Mouse (Mus musculus) heart, embryonic 12.5 days (tissue): Measurements from ENCODE around the gene Ktn1. TPM values are rescaled to one million over a fixed set of nuclear protein-coding genes. Genes with fewer than 3 reads are reported as not detected.
A peak's percentile ranks its signal among the peaks of the same experiment; 100 is the strongest.

Experiments used
- ATAC-seq: fragments of 200-750 bp; cut with Nextera tagmentation; 2 replicates; pipeline ENCODE4 v1.8.0; 2017; ENCODE audit warnings: moderate TSS enrichment, moderate library complexity; ENCODE audit not compliant: insufficient number of reproducible peaks, low FRiP score
- H3K27ac ChIP-seq: fragments of 300-500 bp; sonication (generic); 2 replicates; pipeline ENCODE4 v1.5.1; 2016; ENCODE audit warnings: mild to moderate bottlenecking, moderate library complexity; ENCODE audit not compliant: poor library complexity, severe bottlenecking
- H3K27me3 ChIP-seq: fragments of 300-500 bp; sonication (generic); replicated peaks from 2 replicates; pipeline ENCODE4 v1.6.1; 2016; ENCODE audit warnings: mild to moderate bottlenecking, moderate library complexity
- H3K36me3 ChIP-seq: fragments of 300-500 bp; sonication (generic); 2 replicates; pipeline ENCODE4 v1.6.1; 2016; ENCODE audit warnings: mild to moderate bottlenecking, moderate library complexity
- H3K4me1 ChIP-seq: fragments of 300-500 bp; sonication (generic); replicated peaks from 2 replicates; pipeline ENCODE4 v1.6.1; 2016; ENCODE audit warnings: mild to moderate bottlenecking
- H3K4me2 ChIP-seq: fragments of 300-500 bp; sonication (generic); 2 replicates; pipeline ENCODE4 v1.6.1; 2016; ENCODE audit warnings: mild to moderate bottlenecking, moderate library complexity
- H3K4me3 ChIP-seq: fragments of 300-500 bp; sonication (generic); 2 replicates; pipeline ENCODE4 v1.5.1; 2016; ENCODE audit warnings: mild to moderate bottlenecking
- H3K9ac ChIP-seq: fragments of 300-500 bp; sonication (generic); 2 replicates; pipeline ENCODE4 v1.6.1; 2016; ENCODE audit warnings: mild to moderate bottlenecking, moderate library complexity
- H3K9me3 ChIP-seq: fragments of 300-500 bp; sonication (generic); replicated peaks from 2 replicates; pipeline ENCODE4 v1.6.1; 2016; ENCODE audit warnings: mild to moderate bottlenecking, moderate library complexity
- WGBS: fragments of 180-500 bp; shearing (Covaris S2); methylation state at CpG from one replicate; pipeline ENCODE4 v1.1.7; 2016; 5-methylcytosine and 5-hydroxymethylcytosine counted together
- polyA plus RNA-seq: library from polyadenylated mRNA; unstranded; fragments of >200 nt; fragmentation: Nextera tagmentation; extraction: Ambion mirVana; gene quantifications from 2 replicates; pipeline ENCODE4 v1.2.1, GENCODE M21; 2016

The Ktn1 gene
- polyA plus RNA-seq, 1 experiment from 2014 or later: 93.5 TPM

GRCm38 (mm10) chr14:47735354-47735753 is 87.1 kb downstream of the Ktn1 start:
- WGBS: 89% methylated on average over 12 of the region's 12 CpGs
- no peak for ATAC-seq
- Histone ChIP-seq H3K27me3 (no peaks in the 10 kb centered on the region), H3K36me3 (peaks cover 76% of the 10 kb centered on the region), H3K27ac (no peak overlapping the region), H3K4me3 (no peak overlapping the region), H3K9me3 (no peaks in the 10 kb centered on the region), H3K9ac (no peak overlapping the region), H3K4me2 (no peak overlapping the region), H3K4me1 (no peaks in the 10 kb centered on the region)

- Histone ChIP-seq H3K9ac (no peak overlapping the region), H3K9me3 (no peaks in the 10 kb centered on the region), H3K4me1 (no peaks in the 10 kb centered on the region), H3K4me3 (no peak overlapping the region), H3K27me3 (no peaks in the 10 kb centered on the region), H3K4me2 (no peak overlapping the region), H3K36me3 (peaks cover 76% of the 10 kb centered on the region), H3K27ac (no peak overlapping the region)
- WGBS: 92% methylated on average over 8 of the region's 8 CpGs
- ATAC-seq: no peak
Measured at GRCm38 (mm10) chr14:47736471-47736870, 88.2 kb downstream of the Ktn1 start.

GRCm38 (mm10) chr14:47740316-47740996 is 92.2 kb downstream of the Ktn1 start:
- 78% methylated on average over 5 of the region's 5 CpGs for WGBS
- H3K36me3 ChIP-seq: peaks cover 46% of the 10 kb centered on the region

GRCm38 (mm10) chr14:47741046-47741445 is 92.8 kb downstream of the Ktn1 start:
- H3K27me3 ChIP-seq: no peaks in the 10 kb centered on the region
- ATAC-seq: no peak
- H3K9me3 ChIP-seq: no peaks in the 10 kb centered on the region
- no peak overlapping the region for H3K4me2 ChIP-seq
- peaks cover 5% of the 10 kb centered on the region; the same call in 1 of the 2 replicates for H3K4me1 ChIP-seq
- H3K9ac ChIP-seq: no peak overlapping the region
- no peak overlapping the region for H3K27ac ChIP-seq
- WGBS: 90% methylated on average over 2 of the region's 2 CpGs
- H3K4me3 ChIP-seq: no peak overlapping the region
- H3K36me3 ChIP-seq: peaks cover 41% of the 10 kb centered on the region

More at GRCm38 (mm10) chr14:47740316-47740996, 92.2 kb downstream of the Ktn1 start:
- Histone ChIP-seq H3K27ac (no peak overlapping the region), H3K4me2 (no peak overlapping the region), H3K9me3 (no peaks in the 10 kb centered on the region), H3K27me3 (no peaks in the 10 kb centered on the region), H3K4me3 (no peak overlapping the region), H3K4me1 (peaks cover 5% of the 10 kb centered on the region; the same call in 1 of the 2 replicates), H3K9ac (no peak overlapping the region)
- ATAC-seq: no peak

- H3K9me3 ChIP-seq: no peaks in the 10 kb centered on the region
- H3K9ac ChIP-seq: no peak overlapping the region
- H3K27me3 ChIP-seq: no peaks in the 10 kb centered on the region
- no peak overlapping the region for H3K27ac ChIP-seq
- no peak overlapping the region for H3K4me2 ChIP-seq
- no peak overlapping the region for H3K4me3 ChIP-seq
- peaks cover 27% of the 10 kb centered on the region for H3K36me3 ChIP-seq
- WGBS: 86% methylated on average over 7 of the region's 7 CpGs
- H3K4me1 ChIP-seq: peaks cover 21% of the 10 kb centered on the region
- no peak for ATAC-seq
Measured at GRCm38 (mm10) chr14:47742674-47743073, 94.4 kb downstream of the Ktn1 start.

- no peak overlapping the region for H3K4me3 ChIP-seq
- no peak for ATAC-seq
- H3K9me3 ChIP-seq: no peaks in the 10 kb centered on the region
- H3K4me1 ChIP-seq: peaks cover 32% of the 10 kb centered on the region
- no peak overlapping the region for H3K27ac ChIP-seq
- WGBS: 68% methylated on average over 4 of the region's 4 CpGs
- H3K27me3 ChIP-seq: no peaks in the 10 kb centered on the region
- no peak overlapping the region for H3K4me2 ChIP-seq
- peaks cover 17% of the 10 kb centered on the region for H3K36me3 ChIP-seq
- H3K9ac ChIP-seq: no peak overlapping the region
Measured at GRCm38 (mm10) chr14:47745086-47745485, 96.8 kb downstream of the Ktn1 start.

- Histone ChIP-seq H3K36me3 (peaks cover 3% of the 10 kb centered on the region; the same call in 1 of the 2 replicates), H3K27me3 (no peaks in the 10 kb centered on the region), H3K4me2 (peak overlapping the region; percentile 45), H3K9me3 (no peaks in the 10 kb centered on the region), H3K4me1 (peaks cover 32% of the 10 kb centered on the region), H3K27ac (peak overlapping the region; percentile 91), H3K9ac (peak overlapping the region; percentile 29; the same call in 1 of the 2 replicates), H3K4me3 (no peak overlapping the region)
- 16% methylated on average over 9 of the region's 9 CpGs for WGBS
- peak; percentile 75 for ATAC-seq
Measured at GRCm38 (mm10) chr14:47747536-47747935, 99.3 kb downstream of the Ktn1 start.

- Histone ChIP-seq H3K36me3 (peaks cover 3% of the 10 kb centered on the region; the same call in 1 of the 2 replicates), H3K4me1 (peaks cover 32% of the 10 kb centered on the region), H3K4me3 (no peak overlapping the region), H3K27ac (no peak overlapping the region), H3K9me3 (no peaks in the 10 kb centered on the region), H3K4me2 (no peak overlapping the region), H3K9ac (no peak overlapping the region), H3K27me3 (no peaks in the 10 kb centered on the region)
- 95% methylated on average over 3 of the region's 3 CpGs for WGBS
- ATAC-seq: no peak
Measured at GRCm38 (mm10) chr14:47748714-47749113, 100.5 kb downstream of the Ktn1 start.

- no peaks in the 10 kb centered on the region for H3K27me3 ChIP-seq
- no peaks in the 10 kb centered on the region for H3K9me3 ChIP-seq
- H3K27ac ChIP-seq: no peak overlapping the region
- no peak for ATAC-seq
- H3K4me1 ChIP-seq: peaks cover 22% of the 10 kb centered on the region
- 43% methylated on average over 8 of the region's 8 CpGs for WGBS
- no peak overlapping the region for H3K9ac ChIP-seq
- H3K36me3 ChIP-seq: peaks cover 3% of the 10 kb centered on the region; the same call in 1 of the 2 replicates
- no peak overlapping the region for H3K4me3 ChIP-seq
- no peak overlapping the region for H3K4me2 ChIP-seq
Measured at GRCm38 (mm10) chr14:47751422-47752205, 103.4 kb downstream of the Ktn1 start.

- WGBS: 30% methylated on average over 3 of the region's 3 CpGs
- Histone ChIP-seq H3K4me1 (peaks cover 3% of the 10 kb centered on the region), H3K36me3 (peaks cover 3% of the 10 kb centered on the region; the same call in 1 of the 2 replicates), H3K27me3 (no peaks in the 10 kb centered on the region), H3K4me3 (no peak overlapping the region), H3K4me2 (no peak overlapping the region), H3K9ac (no peak overlapping the region), H3K27ac (no peak overlapping the region), H3K9me3 (no peaks in the 10 kb centered on the region)
- no peak for ATAC-seq
Measured at GRCm38 (mm10) chr14:47753561-47753960, 105.3 kb downstream of the Ktn1 start.

GRCm38 (mm10) chr14:47754253-47754897 is 106.1 kb downstream of the Ktn1 start:
- Histone ChIP-seq H3K4me2 (no peak overlapping the region), H3K4me1 (no peaks in the 10 kb centered on the region), H3K36me3 (peaks cover 3% of the 10 kb centered on the region; the same call in 1 of the 2 replicates), H3K27ac (no peak overlapping the region), H3K4me3 (no peak overlapping the region), H3K9me3 (no peaks in the 10 kb centered on the region), H3K9ac (no peak overlapping the region), H3K27me3 (no peaks in the 10 kb centered on the region)
- WGBS: 84% methylated on average over 4 of the region's 4 CpGs
- ATAC-seq: no peak; the same call in 1 of the 2 replicates
